Mouse (Mus musculus): Measurements from ENCODE around the gene Otulin. TPM values are rescaled to one million over a fixed set of nuclear protein-coding genes. Genes with fewer than 3 reads are reported as not detected.
A peak's percentile ranks its signal among the peaks of the same experiment; 100 is the strongest.

The Otulin gene
- total RNA-seq, 4 experiments from 2014 or later = 17.6 to 22.3 (median 20.1) TPM

GRCm38 (mm10) chr15:27616159-27616558 is 14.3 kb downstream of the Otulin start:
- peak; percentile 76 to 88 for DNase-seq (ENCODE audit: low spot score in 2 of 2)

- no peak for DNase-seq (ENCODE audit: low spot score in 2 of 2)
Measured at GRCm38 (mm10) chr15:27613255-27613654, 17.2 kb downstream of the Otulin start.

GRCm38 (mm10) chr15:27612533-27613221 is 17.8 kb downstream of the Otulin start:
- peak in 1 of 2 experiments; percentile 23 for DNase-seq (ENCODE audit: low spot score in 2 of 2)

- DNase-seq (ENCODE audit: low spot score in 2 of 2) = no peak
Measured at GRCm38 (mm10) chr15:27609554-27609953, 20.9 kb downstream of the Otulin start.

GRCm38 (mm10) chr15:27605252-27605651 is 25.2 kb downstream of the Otulin start:
- DNase-seq (ENCODE audit: low spot score in 2 of 2) = no peak

- DNase-seq (ENCODE audit: low spot score in 2 of 2) = no peak
Measured at GRCm38 (mm10) chr15:27604558-27604957, 25.9 kb downstream of the Otulin start.

- no peak for DNase-seq (ENCODE audit: low spot score in 2 of 2)
Measured at GRCm38 (mm10) chr15:27600524-27600923, 30.0 kb downstream of the Otulin start.

- no peak for DNase-seq (ENCODE audit: low spot score in 2 of 2)
Measured at GRCm38 (mm10) chr15:27598786-27599385, 31.6 kb downstream of the Otulin start.

GRCm38 (mm10) chr15:27597516-27597915 is 33.0 kb downstream of the Otulin start:
- no peak for DNase-seq (ENCODE audit: low spot score in 2 of 2)

- no peak for DNase-seq (ENCODE audit: low spot score in 2 of 2)
Measured at GRCm38 (mm10) chr15:27596463-27597140, 33.9 kb downstream of the Otulin start.

- DNase-seq (ENCODE audit: low spot score in 2 of 2) = no peak
Measured at GRCm38 (mm10) chr15:27595560-27595959, 34.9 kb downstream of the Otulin start.

GRCm38 (mm10) chr15:27594973-27595372 is 35.5 kb downstream of the Otulin start:
- no peak for DNase-seq (ENCODE audit: low spot score in 2 of 2)

GRCm38 (mm10) chr15:27593717-27594116 is 36.8 kb downstream of the Otulin start:
- no peak for DNase-seq (ENCODE audit: low spot score in 2 of 2)

- no peak for DNase-seq (ENCODE audit: low spot score in 2 of 2)
Measured at GRCm38 (mm10) chr15:27592620-27593320, 37.7 kb downstream of the Otulin start.

- DNase-seq (ENCODE audit: low spot score in 2 of 2) = no peak
Measured at GRCm38 (mm10) chr15:27590812-27591211, 39.7 kb downstream of the Otulin start.

GRCm38 (mm10) chr15:27588087-27588826 is 42.2 kb downstream of the Otulin start:
- no peak for DNase-seq (ENCODE audit: low spot score in 2 of 2)

- no peak for DNase-seq (ENCODE audit: low spot score in 2 of 2)
Measured at GRCm38 (mm10) chr15:27586093-27586480, 44.4 kb downstream of the Otulin start.

GRCm38 (mm10) chr15:27585466-27586092 is 44.9 kb downstream of the Otulin start:
- no peak for DNase-seq (ENCODE audit: low spot score in 2 of 2)

- DNase-seq (ENCODE audit: low spot score in 2 of 2) = no peak
Measured at GRCm38 (mm10) chr15:27583620-27584019, 46.9 kb downstream of the Otulin start.

- DNase-seq (ENCODE audit: low spot score in 2 of 2) = peak in 1 of 2 experiments; percentile 66
Measured at GRCm38 (mm10) chr15:27583042-27583441, 47.5 kb downstream of the Otulin start.

- DNase-seq (ENCODE audit: low spot score in 2 of 2) = no peak
Measured at GRCm38 (mm10) chr15:27582428-27582827, 48.1 kb downstream of the Otulin start.

Measured in gastrocnemius, adult 8-10 months (tissue).